Mouse (Mus musculus): Measurements from ENCODE around the gene Garem2.
"Not testable (repeated sequence)": the region's sequence is repeated elsewhere in the genome, so short reads cannot be mapped to it uniquely, and the experiment has no call there.

Gene Garem2

DNA sequence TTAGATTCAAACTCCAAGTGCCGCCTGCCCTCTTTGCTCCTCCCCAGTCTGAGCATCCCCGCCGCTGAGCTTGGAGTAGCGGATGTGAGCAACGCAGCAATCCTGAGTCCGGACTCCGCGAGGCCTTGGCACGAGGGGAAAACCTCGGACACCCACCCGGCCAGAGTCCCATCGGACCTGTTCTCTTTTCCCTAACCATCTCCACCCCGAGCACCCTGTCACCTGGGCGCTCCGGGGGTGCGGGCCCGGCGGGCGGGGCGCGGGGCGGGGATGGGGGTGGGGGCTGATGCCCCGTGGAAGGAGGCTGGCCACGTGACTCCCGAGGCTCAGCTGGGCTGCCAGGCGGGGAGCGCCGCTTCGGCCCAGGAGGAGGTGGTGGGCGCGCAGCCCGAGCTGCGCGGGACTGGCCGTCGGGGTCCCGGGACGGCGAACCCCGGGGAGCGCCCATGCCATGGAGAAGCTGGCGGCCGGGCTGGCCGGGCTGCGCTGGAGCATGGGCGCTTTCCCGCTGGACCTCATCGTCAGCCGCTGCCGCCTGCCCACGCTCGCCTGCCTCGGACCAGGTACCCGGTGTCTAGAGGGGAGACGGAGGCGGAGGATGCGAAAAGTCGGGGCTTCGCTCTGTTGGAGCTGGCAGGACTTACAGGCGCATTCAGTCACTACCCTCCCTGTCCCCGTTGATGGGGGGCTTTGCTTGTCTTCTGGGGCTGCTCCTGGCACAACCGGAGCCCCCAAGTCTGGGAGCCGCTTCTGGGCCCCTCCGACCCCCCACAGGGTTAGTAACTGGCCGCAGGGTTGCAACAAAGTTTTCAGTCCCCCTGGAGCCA lies at the start of gene Garem2:
Gene Garem2, plus strand, starts transcription at position 321 of the 827 bp plus-strand sequence.
- DNase-seq, result peak; percentile 52

GRCm38 (mm10) chr5:30058216-30058731 lies 46.7 kb upstream of the Garem2 start:
- no peak for DNase-seq

GRCm38 (mm10) chr5:30059607-30060006 lies 45.4 kb upstream of the Garem2 start:
- not testable (repeated sequence) for DNase-seq

DNA sequence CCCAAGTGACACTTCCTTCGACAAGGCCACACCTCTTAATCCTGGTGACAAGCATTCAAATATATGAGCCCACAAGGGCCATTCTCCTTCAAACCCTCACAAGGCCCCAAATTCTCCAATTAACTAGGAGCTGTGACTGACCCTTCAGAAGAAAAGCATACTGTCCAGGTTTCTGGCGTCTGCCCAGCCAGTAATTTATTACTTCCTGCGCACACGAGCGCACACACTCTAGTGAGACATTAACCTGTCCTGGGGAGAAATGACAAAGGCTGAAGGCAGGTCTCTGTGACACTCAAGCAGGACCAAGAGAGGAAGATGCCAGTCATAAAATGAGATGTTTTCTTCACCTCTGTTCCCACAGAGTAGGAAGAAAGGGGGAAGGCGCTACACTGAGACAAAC lies 37.2 kb upstream of the Garem2 start:
- peak; percentile 54 for DNase-seq

- no peak for DNase-seq
Measured at GRCm38 (mm10) chr5:30071677-30072076, 33.3 kb upstream of the Garem2 start.

GRCm38 (mm10) chr5:30072377-30072776 lies 32.6 kb upstream of the Garem2 start:
- no peak for DNase-seq

DNA sequence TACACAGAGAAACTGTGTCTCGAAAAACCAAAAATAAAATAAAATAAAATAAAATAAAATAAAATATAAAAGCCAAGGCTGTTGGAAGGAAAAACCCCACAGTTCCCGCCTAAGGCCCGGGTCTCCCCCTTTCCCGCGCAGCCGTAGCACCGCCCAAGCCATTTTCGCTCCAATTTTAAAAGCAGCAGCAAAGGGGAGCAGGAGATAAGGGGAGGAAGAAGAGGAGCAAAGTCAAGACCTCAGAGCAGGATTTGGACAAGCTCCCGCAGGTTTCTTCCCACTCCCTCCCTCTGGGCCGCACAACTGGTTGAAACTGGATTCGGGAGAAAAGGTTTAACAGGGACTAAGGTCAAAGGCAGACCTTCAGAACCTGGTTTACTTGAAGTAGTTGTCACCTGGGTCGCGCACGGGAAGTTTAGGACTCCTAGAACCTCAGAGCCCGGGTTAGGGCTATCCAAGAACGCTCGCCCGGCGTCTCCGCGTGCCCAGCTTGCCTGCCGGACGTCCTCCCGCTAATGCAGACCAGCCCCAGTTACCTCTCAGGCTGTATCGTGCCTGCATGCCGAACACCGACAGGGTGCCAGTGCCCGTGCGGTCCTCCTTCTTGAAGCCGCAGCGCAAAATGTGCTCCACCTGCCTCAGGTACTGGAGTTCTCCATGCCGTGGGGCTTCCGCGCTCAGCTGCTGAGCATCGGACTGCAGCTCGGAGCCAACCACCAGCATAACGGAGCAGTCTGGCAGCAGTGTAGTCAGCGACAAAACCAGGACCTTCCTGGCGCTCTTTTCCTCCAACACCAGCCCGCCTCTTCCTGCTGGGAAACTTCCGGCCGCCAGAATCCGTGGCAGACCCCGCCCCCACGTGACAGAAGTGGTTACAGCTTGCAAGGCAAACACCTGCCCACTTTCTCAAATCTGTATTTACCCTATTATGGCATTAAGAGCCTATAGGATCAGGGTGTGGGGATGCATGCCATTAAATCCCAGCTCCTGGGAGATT lies 31.8 kb upstream of the Garem2 start, which contains the start of gene Tyms:
Gene Tyms, minus strand, starts transcription at position 793 of the 997 bp plus-strand sequence.
- DNase-seq, result peak; percentile 91

DNA sequence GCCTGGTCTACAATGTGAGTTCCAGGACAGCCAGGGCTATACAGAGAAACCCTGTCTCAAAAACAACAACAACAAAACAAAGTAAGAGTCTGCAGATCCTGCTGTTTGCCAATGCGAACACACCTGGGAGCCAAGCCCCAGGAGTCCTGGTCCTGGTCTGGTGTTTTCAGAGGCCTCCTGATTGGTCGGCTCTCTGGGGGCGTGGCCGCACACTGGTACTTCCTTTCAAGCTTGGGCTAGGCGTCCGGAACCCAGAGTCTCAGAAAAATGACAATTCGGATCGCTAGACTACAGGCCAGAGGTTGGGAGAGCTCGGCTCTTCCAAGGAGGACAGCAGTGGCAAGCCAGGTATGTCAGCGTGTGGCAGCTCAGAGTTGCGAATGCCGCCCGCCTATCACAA lies 12.3 kb upstream of the Garem2 start:
- no peak for DNase-seq

GRCm38 (mm10) chr5:30094399-30094798 lies 10.6 kb upstream of the Garem2 start:
- DNase-seq, result no peak

DNA sequence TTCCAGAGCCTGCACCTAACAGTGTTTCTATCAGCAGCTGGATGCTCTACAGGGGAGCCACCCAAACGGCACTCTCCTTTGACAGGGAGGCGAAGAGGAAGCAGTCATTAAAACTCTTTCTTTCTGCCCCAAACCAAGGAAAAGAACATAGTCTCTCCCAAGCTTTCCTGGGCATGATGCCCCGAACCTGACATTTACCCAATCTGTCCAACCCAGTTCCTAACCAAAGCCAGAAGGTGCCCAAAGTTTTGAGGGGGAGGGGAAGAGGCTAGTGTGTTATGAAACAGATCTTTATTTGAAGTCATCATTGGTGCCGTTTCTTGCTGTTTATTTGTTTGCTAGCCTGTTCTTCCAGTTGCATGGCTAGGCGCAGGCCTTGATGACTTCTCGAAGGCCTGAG lies 9.2 kb upstream of the Garem2 start:
- DNase-seq, result no peak

GRCm38 (mm10) chr5:30098260-30098659 lies 6.7 kb upstream of the Garem2 start:
- no peak for DNase-seq

DNA sequence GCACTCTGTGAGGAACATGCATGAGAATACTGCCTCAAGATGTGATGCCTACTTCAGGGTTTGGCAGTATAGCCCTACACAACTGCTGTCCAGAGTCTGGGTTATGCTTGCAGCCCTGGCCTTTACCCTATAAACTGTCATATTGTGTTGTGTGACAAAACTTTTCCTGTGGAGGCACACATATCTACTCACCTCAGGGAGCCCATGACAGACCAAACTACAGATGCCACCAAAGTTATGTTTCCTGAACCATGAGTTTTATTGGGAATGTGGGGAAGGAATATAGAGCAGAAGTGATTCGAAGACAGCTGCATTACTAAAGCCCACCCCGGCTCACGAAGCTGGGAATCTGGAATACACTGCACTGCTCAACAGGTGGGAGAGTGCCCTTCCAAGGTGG lies 1.6 kb upstream of the Garem2 start:
- DNase-seq, result no peak

DNA sequence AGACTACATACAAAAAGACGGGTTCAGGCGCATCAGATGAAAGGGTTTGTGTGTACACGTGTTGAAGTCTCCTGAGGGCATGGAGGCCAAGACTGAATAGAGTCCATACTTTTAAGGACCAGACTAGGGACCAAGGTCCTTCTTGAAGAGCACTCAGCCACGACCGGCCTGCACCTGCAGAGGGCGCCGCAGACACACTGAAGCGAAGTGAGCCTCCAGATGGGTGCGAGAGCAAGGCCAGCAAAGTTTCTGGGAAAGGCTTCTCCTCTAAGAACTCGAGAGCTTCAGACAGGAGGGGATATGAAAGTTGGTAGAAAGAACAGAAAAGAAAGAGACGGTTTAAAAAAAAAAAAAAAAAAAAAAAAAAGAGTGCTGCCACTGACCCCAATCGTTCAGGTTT lies 622 bp upstream of the Garem2 start:
- DNase-seq, result peak; percentile 76

DNA sequence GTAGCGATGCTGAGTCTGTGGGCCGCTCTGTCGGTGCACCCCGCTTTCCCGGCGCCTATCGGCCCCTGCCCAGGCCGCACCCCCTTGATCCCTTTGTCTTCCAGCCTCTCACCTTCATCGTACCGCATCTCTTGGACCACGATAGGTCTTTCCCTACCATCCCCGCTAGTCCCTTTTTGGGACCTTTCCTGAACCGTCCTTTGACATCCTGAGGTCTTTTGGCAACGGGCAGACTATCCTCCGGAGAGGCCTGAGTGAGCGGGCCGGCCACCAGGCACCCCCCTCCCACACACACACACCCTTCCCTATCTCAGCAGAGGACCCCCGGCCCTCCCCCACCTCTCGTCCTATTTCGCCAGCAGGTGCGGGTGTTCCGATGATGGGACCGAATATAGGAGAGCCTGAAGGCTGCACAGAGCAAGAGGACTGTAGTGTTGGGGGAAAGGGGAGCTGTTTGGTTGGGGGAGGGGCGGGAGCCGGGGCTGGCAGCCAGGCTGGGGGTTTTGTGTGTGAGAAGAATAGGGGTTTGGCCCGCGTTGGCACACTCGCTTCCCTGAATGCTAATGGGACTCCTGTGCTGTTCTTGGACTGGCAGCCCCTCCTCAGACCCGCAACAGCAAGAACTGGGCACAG lies 823 bp downstream of the Garem2 start, which contains the start of gene 3110082J24Rik:
Gene 3110082J24Rik, minus strand, starts transcription at position 419 of the 633 bp plus-strand sequence.
- DNase-seq, result no peak

GRCm38 (mm10) chr5:30106756-30107155 lies 1.8 kb downstream of the Garem2 start:
- DNase-seq, result no peak

- no peak for DNase-seq
Measured at GRCm38 (mm10) chr5:30107186-30107585, 2.2 kb downstream of the Garem2 start.

DNA sequence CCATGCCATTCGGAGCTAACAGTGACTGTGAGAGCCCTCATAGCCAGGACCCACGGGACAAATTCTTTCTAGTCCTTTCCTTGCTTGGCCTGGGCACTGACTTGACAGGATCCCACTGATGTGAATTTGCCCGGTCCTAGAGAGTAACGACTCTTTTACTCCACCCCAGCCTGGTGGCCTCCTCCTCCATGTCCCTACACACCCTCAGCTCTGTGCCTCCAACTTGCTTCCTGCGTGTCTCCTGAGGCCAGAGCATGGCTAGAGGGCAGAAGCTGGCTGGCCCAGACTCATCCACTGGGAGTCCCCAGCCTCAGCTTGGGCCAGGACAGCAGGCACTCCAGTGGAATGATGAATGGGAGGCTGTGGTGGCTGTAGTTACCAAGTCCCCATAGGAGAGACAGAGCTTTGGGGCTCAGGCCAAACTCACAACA lies 2.7 kb downstream of the Garem2 start:
- DNase-seq, result no peak

- DNase-seq, result no peak
Measured at GRCm38 (mm10) chr5:30108233-30108632, 3.3 kb downstream of the Garem2 start.

GRCm38 (mm10) chr5:30109899-30110298 lies 4.9 kb downstream of the Garem2 start:
- no peak for DNase-seq

GRCm38 (mm10) chr5:30110371-30111060 lies 5.6 kb downstream of the Garem2 start:
- DNase-seq, result peak; percentile 44

DNA sequence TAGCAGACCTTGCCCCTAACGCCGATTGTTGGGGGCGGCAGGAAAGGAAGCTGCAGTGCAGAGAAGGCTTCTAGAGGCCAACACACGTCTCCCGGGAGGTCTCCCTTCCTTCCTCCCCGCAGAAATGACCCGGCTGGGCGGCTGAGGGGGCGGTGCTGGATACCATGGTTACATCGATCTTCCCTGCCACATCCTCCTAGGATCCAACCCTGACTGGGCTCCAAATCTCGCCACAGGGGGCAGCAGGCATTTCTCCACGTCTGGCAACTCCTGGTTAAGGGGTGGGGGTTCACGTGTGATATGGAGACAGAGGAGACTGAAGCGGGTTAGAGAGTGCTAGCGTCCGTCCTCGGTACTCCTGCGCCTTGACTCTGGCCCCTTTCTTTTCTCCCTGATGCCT lies 6.2 kb downstream of the Garem2 start:
- DNase-seq, result peak; percentile 74

- no peak for DNase-seq
Measured at GRCm38 (mm10) chr5:30111771-30112170, 6.8 kb downstream of the Garem2 start.
